Mouse (Mus musculus) liver, embryonic 13.5 days (tissue): Measurements from ENCODE around the gene Gm5244. TPM values are rescaled to one million over a fixed set of nuclear protein-coding genes. Genes with fewer than 3 reads are reported as not detected.

Experiments used
- polyA plus RNA-seq: library from polyadenylated mRNA; unstranded; fragments of >200 nt; fragmentation: Nextera tagmentation; extraction: Ambion mirVana; gene quantifications from 2 replicates; pipeline ENCODE4 v1.2.1, GENCODE M21; 2015

Gm5244 gene
- polyA plus RNA-seq, 1 experiment from 2014 or later: not detected

Other genes starting within 250 kb of the Gm5244 start
- gene Gm4952, start 246.7 kb upstream of the Gm5244 start, polyA plus RNA-seq: 1.5 and 1.8 TPM in 2 replicates
- gene Glyat, start 213.4 kb upstream of the Gm5244 start, polyA plus RNA-seq: 0.16 and 0.23 TPM in 2 replicates
- not detected in 2 replicates for gene Olfr1442, start 176.2 kb upstream of the Gm5244 start, polyA plus RNA-seq
- not detected in 2 replicates for gene Olfr1443, start 168.6 kb upstream of the Gm5244 start, polyA plus RNA-seq
- 1.5 and 1.7 TPM in 2 replicates for gene Keg1, start 150.9 kb upstream of the Gm5244 start, polyA plus RNA-seq
- gene Cntf, start 81.0 kb upstream of the Gm5244 start, polyA plus RNA-seq: 0.69 and 0.81 TPM in 2 replicates
- gene Zfp91, start 50.6 kb upstream of the Gm5244 start, polyA plus RNA-seq: 8.4 and 9.2 TPM in 2 replicates
- 1.5 and 2.0 TPM in 2 replicates for gene Lpxn, start 50.5 kb upstream of the Gm5244 start, polyA plus RNA-seq
- gene Olfr1444, start 10.6 kb downstream of the Gm5244 start, polyA plus RNA-seq: not detected in 2 replicates
- not detected in 2 replicates for gene Olfr1445, start 37.2 kb downstream of the Gm5244 start, polyA plus RNA-seq
- gene Olfr1446, start 46.8 kb downstream of the Gm5244 start, polyA plus RNA-seq: not detected in 2 replicates
- not detected in 2 replicates for gene Olfr1447, start 57.1 kb downstream of the Gm5244 start, polyA plus RNA-seq
- not detected in 2 replicates for gene Olfr1448, start 77.7 kb downstream of the Gm5244 start, polyA plus RNA-seq
- not detected in 2 replicates for gene Olfr1449, start 84.2 kb downstream of the Gm5244 start, polyA plus RNA-seq
- not detected in 2 replicates for gene Olfr1450, start 103.6 kb downstream of the Gm5244 start, polyA plus RNA-seq
- not detected in 2 replicates for gene Olfr1451, start 148.3 kb downstream of the Gm5244 start, polyA plus RNA-seq
- not detected in 2 replicates for gene Olfr1453, start 181.6 kb downstream of the Gm5244 start, polyA plus RNA-seq
- not detected in 2 replicates for gene Olfr1454, start 213.9 kb downstream of the Gm5244 start, polyA plus RNA-seq